Mouse (Mus musculus) hindbrain, postnatal 0 days (tissue): ENCODE results near the gene Anapc15-ps. TPM values are rescaled to one million over a fixed set of nuclear protein-coding genes. Genes with fewer than 3 reads are reported as not detected.

Experiments used
- ATAC-seq: fragments of 200-750 bp; cut with Nextera tagmentation; 2 replicates; pipeline ENCODE4 v1.8.0; 2017; ENCODE audit warnings: mild to moderate bottlenecking, moderate TSS enrichment, moderate library complexity
- DNase-seq: peaks from one replicate; pipeline ENCODE4 v3.0.0-alpha.2; 2015; ENCODE audit warnings: low spot score
- H3K27ac ChIP-seq: fragments of 300-500 bp; sonication (generic); 2 replicates; pipeline ENCODE4 v1.5.1; 2014; ENCODE audit warnings: mild to moderate bottlenecking
- H3K27me3 ChIP-seq: fragments of 300-500 bp; sonication (generic); 2 replicates; pipeline ENCODE4 v1.6.1; 2014; ENCODE audit warnings: low read length, mixed read lengths; ENCODE audit not compliant: insufficient read depth
- H3K36me3 ChIP-seq: fragments of 300-500 bp; sonication (generic); 2 replicates; pipeline ENCODE4 v1.6.1; 2014; ENCODE audit warnings: low read length, mixed read lengths; ENCODE audit not compliant: insufficient read depth
- H3K4me1 ChIP-seq: fragments of 300-500 bp; sonication (generic); 2 replicates; pipeline ENCODE4 v1.6.1; 2014; ENCODE audit warnings: antibody characterized with exemption, low read length, mixed read lengths; ENCODE audit not compliant: insufficient read depth
- H3K4me2 ChIP-seq: fragments of 300-500 bp; sonication (generic); 2 replicates; pipeline ENCODE4 v1.6.1; 2014; ENCODE audit warnings: low read depth, mild to moderate bottlenecking, low read length, moderate library complexity, mixed read lengths
- H3K4me3 ChIP-seq: fragments of 300-500 bp; sonication (generic); 2 replicates; pipeline ENCODE4 v1.5.1; 2014; ENCODE audit warnings: low read length
- H3K9ac ChIP-seq: fragments of 300-500 bp; sonication (generic); replicated peaks from 2 replicates; pipeline ENCODE4 v1.6.1; 2014; ENCODE audit warnings: mild to moderate bottlenecking, low read length, moderate library complexity, mixed read lengths
- H3K9me3 ChIP-seq: fragments of 300-500 bp; sonication (generic); 2 replicates; pipeline ENCODE4 v1.6.1; 2016; ENCODE audit warnings: low read length, mixed read lengths
- CTCF ChIP-seq: IDR thresholded peaks from 2 replicates; pipeline ENCODE4 v1.5.1; 2016; ENCODE audit warnings: antibody characterized with exemption, control low read depth, low read depth
- WGBS: fragments of 180-500 bp; shearing (Covaris S2); extraction: QIAGEN DNeasy Blood & Tissue Kit; methylation state at CpG from one replicate; pipeline ENCODE4 v1.1.7; 2014; 5-methylcytosine and 5-hydroxymethylcytosine counted together
- polyA plus RNA-seq: library from polyadenylated mRNA; unstranded; fragments of >200 nt; fragmentation: Nextera tagmentation; extraction: Ambion mirVana; gene quantifications from 2 replicates; pipeline ENCODE4 v1.2.1, GENCODE M21; 2015
- total RNA-seq: library from RNA; depleted of rRNA; stranded (reverse); fragments of >200 nt; gene quantifications from 2 replicates; pipeline ENCODE4 v1.2.3, GENCODE M21; 2014

The Anapc15-ps gene
- total and polyA plus RNA-seq, 2 experiments from 2014 or later, result not detected

- H3K27me3 ChIP-seq, result no peaks in the 10 kb centered on the region
- DNase-seq (no peak), ATAC-seq (no peak)
- no peak for TF ChIP-seq CTCF
- no peaks in the 10 kb centered on the region for H3K36me3 ChIP-seq
- H3K27ac ChIP-seq, result no peak overlapping the region
- H3K4me1 ChIP-seq, result no peaks in the 10 kb centered on the region
- no peak overlapping the region for H3K4me2 ChIP-seq
- 90% methylated on average over 5 of the region's 5 CpGs for WGBS
- H3K9ac ChIP-seq, result no peak overlapping the region
- H3K4me3 ChIP-seq, result no peak overlapping the region
- H3K9me3 ChIP-seq, result no peaks in the 10 kb centered on the region
These were observed 30.5 kb upstream of the Anapc15-ps start for GRCm38 (mm10) chr10:95703730-95704129.

- H3K4me2 ChIP-seq, result no peak overlapping the region
- no peak for DNase-seq
- H3K27me3 ChIP-seq, result no peaks in the 10 kb centered on the region
- no peaks in the 10 kb centered on the region for H3K4me1 ChIP-seq
- no peaks in the 10 kb centered on the region for H3K9me3 ChIP-seq
- TF ChIP-seq CTCF, result no peak
- no peaks in the 10 kb centered on the region for H3K36me3 ChIP-seq
- H3K27ac ChIP-seq, result no peak overlapping the region
- no peak overlapping the region for H3K9ac ChIP-seq
- no peak for ATAC-seq
- 58% methylated on average over 4 of the region's 4 CpGs for WGBS
- no peak overlapping the region for H3K4me3 ChIP-seq
These were observed 27.2 kb upstream of the Anapc15-ps start for GRCm38 (mm10) chr10:95700422-95700821.

GRCm38 (mm10) chr10:95698920-95699714, 25.9 kb upstream of the Anapc15-ps start:
- no peaks in the 10 kb centered on the region for H3K4me1 ChIP-seq
- ATAC-seq, result no peak
- no peak overlapping the region for H3K27ac ChIP-seq
- H3K27me3 ChIP-seq, result no peaks in the 10 kb centered on the region
- no peak overlapping the region for H3K4me3 ChIP-seq
- no peak overlapping the region for H3K9ac ChIP-seq
- no peaks in the 10 kb centered on the region for H3K9me3 ChIP-seq
- WGBS, result 92% methylated on average over 8 of the region's 8 CpGs
- no peak for TF ChIP-seq CTCF
- H3K4me2 ChIP-seq, result no peak overlapping the region
- DNase-seq, result no peak
- H3K36me3 ChIP-seq, result no peaks in the 10 kb centered on the region

- H3K4me2 ChIP-seq, result no peak overlapping the region
- ATAC-seq, result no peak
- no peak for DNase-seq
- no peak for TF ChIP-seq CTCF
- no peaks in the 10 kb centered on the region for H3K9me3 ChIP-seq
- no peak overlapping the region for H3K27ac ChIP-seq
- H3K4me3 ChIP-seq, result no peak overlapping the region
- no peaks in the 10 kb centered on the region for H3K36me3 ChIP-seq
- WGBS, result 34% methylated on average over 3 of the region's 3 CpGs
- no peak overlapping the region for H3K9ac ChIP-seq
- H3K4me1 ChIP-seq, result no peaks in the 10 kb centered on the region
- no peaks in the 10 kb centered on the region for H3K27me3 ChIP-seq
These were observed 23.0 kb upstream of the Anapc15-ps start for GRCm38 (mm10) chr10:95696253-95696641.

GRCm38 (mm10) chr10:95695603-95696252, 22.5 kb upstream of the Anapc15-ps start:
- ATAC-seq, result no peak
- Histone ChIP-seq H3K4me2 (no peak overlapping the region), H3K9me3 (no peaks in the 10 kb centered on the region), H3K9ac (no peak overlapping the region), H3K27ac (no peak overlapping the region), H3K4me3 (no peak overlapping the region), H3K4me1 (no peaks in the 10 kb centered on the region), H3K36me3 (no peaks in the 10 kb centered on the region), H3K27me3 (no peaks in the 10 kb centered on the region)
- WGBS, result 88% methylated on average over 18 of the region's 18 CpGs
- no peak for DNase-seq
- TF ChIP-seq CTCF, result no peak

- no peaks in the 10 kb centered on the region for H3K27me3 ChIP-seq
- DNase-seq (no peak), ATAC-seq (peak; percentile 61)
- no peak overlapping the region for H3K4me3 ChIP-seq
- no peaks in the 10 kb centered on the region for H3K36me3 ChIP-seq
- H3K4me2 ChIP-seq, result no peak overlapping the region
- H3K27ac ChIP-seq, result no peak overlapping the region
- WGBS, result 50% methylated on average over 12 of the region's 12 CpGs
- H3K4me1 ChIP-seq, result no peaks in the 10 kb centered on the region
- H3K9ac ChIP-seq, result no peak overlapping the region
- no peaks in the 10 kb centered on the region for H3K9me3 ChIP-seq
- no peak for TF ChIP-seq CTCF
These were observed 21.5 kb upstream of the Anapc15-ps start for GRCm38 (mm10) chr10:95694559-95695251.
